Mouse (Mus musculus): ENCODE results near the gene Gm6356. TPM values are rescaled to one million over a fixed set of nuclear protein-coding genes. Genes with fewer than 3 reads are reported as not detected.
"Not testable (repeated sequence)": the region's sequence is repeated elsewhere in the genome, so short reads cannot be mapped to it uniquely, and the experiment has no call there.

Gene Gm6356
- not detected in 2 replicates for polyA plus RNA-seq (2015; fragmentation: Nextera tagmentation; extraction: Ambion mirVana)

GRCm38 (mm10) chr14:6973718-6974117 lies at the start of gene Gm6356:
Gene Gm6356, minus strand, starts transcription at chr14:6973818.
- not testable (repeated sequence) for H3K36me3 ChIP-seq (ENCODE audit: control insufficient read depth, insufficient read depth, low read length); H3K4me1 ChIP-seq (replicated peaks; ENCODE audit: control insufficient read depth, insufficient read depth, low read length); H3K4me3 ChIP-seq (ENCODE audit: low read length); H3K27me3 ChIP-seq (ENCODE audit: control insufficient read depth, insufficient read depth, low read depth, low read length); H3K9ac ChIP-seq (ENCODE audit: low read length); ATAC-seq (ENCODE audit: low read depth); H3K4me2 ChIP-seq (ENCODE audit: low read depth, low read length); H3K27ac ChIP-seq (ENCODE audit: low read length); H3K9me3 ChIP-seq (ENCODE audit: control insufficient read depth, low read length)
- 23% methylated on average over 1 of the region's 2 CpGs for WGBS

Other genes with a start within 250 kb of the Gm6356 start
- 3.1 and 4.0 TPM in 2 replicates for gene Gm3636, start 231.5 kb downstream of the Gm6356 start, polyA plus RNA-seq (2015; fragmentation: Nextera tagmentation; extraction: Ambion mirVana)
- not detected in 2 replicates for gene Gm8362, start 199.4 kb downstream of the Gm6356 start, polyA plus RNA-seq (2015; fragmentation: Nextera tagmentation; extraction: Ambion mirVana)
- not detected in 2 replicates for gene Gm3642, start 133.5 kb downstream of the Gm6356 start, polyA plus RNA-seq (2015; fragmentation: Nextera tagmentation; extraction: Ambion mirVana)
- gene Gm3667, start 83.9 kb downstream of the Gm6356 start, polyA plus RNA-seq (2015; fragmentation: Nextera tagmentation; extraction: Ambion mirVana), result 0.73 and 0.74 TPM in 2 replicates
- 0.34 and 0.36 TPM in 2 replicates for gene Gm10406, start 53.6 kb upstream of the Gm6356 start, polyA plus RNA-seq (2015; fragmentation: Nextera tagmentation; extraction: Ambion mirVana)
- gene Gm3685, start 71.2 kb upstream of the Gm6356 start, polyA plus RNA-seq (2015; fragmentation: Nextera tagmentation; extraction: Ambion mirVana), result not detected in 2 replicates
- 0.39 and 0.79 TPM in 2 replicates for gene Gm3696, start 126.8 kb upstream of the Gm6356 start, polyA plus RNA-seq (2015; fragmentation: Nextera tagmentation; extraction: Ambion mirVana)
- gene Gm6676, start 151.6 kb upstream of the Gm6356 start, polyA plus RNA-seq (2015; fragmentation: Nextera tagmentation; extraction: Ambion mirVana), result not detected in 2 replicates
- gene Gm3512, start 200.7 kb upstream of the Gm6356 start, polyA plus RNA-seq (2015; fragmentation: Nextera tagmentation; extraction: Ambion mirVana), result 2.8 and 3.1 TPM in 2 replicates
- gene Gm16434, start 220.7 kb upstream of the Gm6356 start, polyA plus RNA-seq (2015; fragmentation: Nextera tagmentation; extraction: Ambion mirVana), result not detected in 2 replicates